Mouse (Mus musculus): ENCODE data around the gene Gpr62. TPM values are rescaled to one million over a fixed set of nuclear protein-coding genes. Genes with fewer than 3 reads are reported as not detected.
"Not testable (repeated sequence)": the region's sequence is repeated elsewhere in the genome, so short reads cannot be mapped to it uniquely, and the experiment has no call there.

The Gpr62 gene
- 0.11 and 0.15 TPM in 2 replicates for polyA plus RNA-seq (2016; fragmentation: Nextera tagmentation; extraction: Ambion mirVana)

- 29% methylated on average over 26 of the region's 26 CpGs for WGBS
- no peak for DNase-seq (ENCODE audit: low spot score)
- H3K9me3 ChIP-seq (replicated peaks): no peaks in the 10 kb centered on the region
- H3K27me3 ChIP-seq (ENCODE audit: low read depth, poor library complexity, severe bottlenecking): peaks cover 42% of the 10 kb centered on the region
- H3K4me3 ChIP-seq: peak within 1 kb of the TSS; percentile 54
- H3K36me3 ChIP-seq: peaks cover 55% of the 10 kb centered on the region
- H3K4me1 ChIP-seq: peaks cover 49% of the 10 kb centered on the region
- peak within 1 kb of the TSS; percentile 85 for H3K27ac ChIP-seq (replicated peaks)
These were observed at the start of gene Gpr62 for GRCm38 (mm10) chr9:106465571-106466200. Gpr62 (minus strand) TSS chr9:106465938.

GRCm38 (mm10) chr9:106514273-106514672 is 48.5 kb upstream of the Gpr62 start, which contains the start of gene Iqcf5:
Iqcf5 (plus strand) TSS chr9:106514573.
- no peaks in the 10 kb centered on the region for H3K9me3 ChIP-seq (replicated peaks)
- no peaks in the 10 kb centered on the region for H3K4me1 ChIP-seq
- no peak within 1 kb of the TSS for H3K4me3 ChIP-seq
- WGBS: 82% methylated on average over 4 of the region's 4 CpGs
- no peak within 1 kb of the TSS for H3K27ac ChIP-seq (replicated peaks)
- no peak for DNase-seq (ENCODE audit: low spot score)
- H3K36me3 ChIP-seq: no peaks in the 10 kb centered on the region
- no peaks in the 10 kb centered on the region for H3K27me3 ChIP-seq (ENCODE audit: low read depth, poor library complexity, severe bottlenecking)

GRCm38 (mm10) chr9:106513566-106513965 is 47.8 kb upstream of the Gpr62 start:
- WGBS: 79% methylated on average over 6 of the region's 6 CpGs
- Histone ChIP-seq H3K27me3 (ENCODE audit: low read depth, poor library complexity, severe bottlenecking) (no peaks in the 10 kb centered on the region), H3K36me3 (no peaks in the 10 kb centered on the region), H3K9me3 (replicated peaks) (no peaks in the 10 kb centered on the region), H3K27ac (replicated peaks) (no peak overlapping the region), H3K4me1 (no peaks in the 10 kb centered on the region), H3K4me3 (no peak overlapping the region)
- DNase-seq (ENCODE audit: low spot score): no peak

GRCm38 (mm10) chr9:106512729-106513450 is 47.2 kb upstream of the Gpr62 start:
- Histone ChIP-seq H3K4me1 (no peaks in the 10 kb centered on the region), H3K36me3 (no peaks in the 10 kb centered on the region), H3K4me3 (no peak overlapping the region), H3K27ac (replicated peaks) (no peak overlapping the region), H3K27me3 (ENCODE audit: low read depth, poor library complexity, severe bottlenecking) (no peaks in the 10 kb centered on the region), H3K9me3 (replicated peaks) (no peaks in the 10 kb centered on the region)
- DNase-seq (ENCODE audit: low spot score): no peak
- WGBS: 77% methylated on average over 13 of the region's 13 CpGs

- Histone ChIP-seq H3K27me3 (ENCODE audit: low read depth, poor library complexity, severe bottlenecking) (no peaks in the 10 kb centered on the region), H3K36me3 (no peaks in the 10 kb centered on the region), H3K4me3 (no peak overlapping the region), H3K9me3 (replicated peaks) (no peaks in the 10 kb centered on the region), H3K4me1 (no peaks in the 10 kb centered on the region), H3K27ac (replicated peaks) (no peak overlapping the region)
- 95% methylated on average over 10 of the region's 10 CpGs for WGBS
- no peak for DNase-seq (ENCODE audit: low spot score)
These were observed 43.6 kb upstream of the Gpr62 start for GRCm38 (mm10) chr9:106509356-106509755.

GRCm38 (mm10) chr9:106504246-106504645 is 38.5 kb upstream of the Gpr62 start:
- no peak for DNase-seq (ENCODE audit: low spot score)
- no peaks in the 10 kb centered on the region for H3K27me3 ChIP-seq (ENCODE audit: low read depth, poor library complexity, severe bottlenecking)
- H3K9me3 ChIP-seq (replicated peaks): no peaks in the 10 kb centered on the region
- no peaks in the 10 kb centered on the region for H3K4me1 ChIP-seq
- H3K4me3 ChIP-seq: no peak overlapping the region
- no peak overlapping the region for H3K27ac ChIP-seq (replicated peaks)
- H3K36me3 ChIP-seq: no peaks in the 10 kb centered on the region
- WGBS: 71% methylated on average over 6 of the region's 6 CpGs

- no peaks in the 10 kb centered on the region for H3K36me3 ChIP-seq
- WGBS: 90% methylated on average over 22 of the region's 22 CpGs
These were observed 36.1 kb upstream of the Gpr62 start for GRCm38 (mm10) chr9:106501846-106502245.

GRCm38 (mm10) chr9:106499667-106500066 is 33.9 kb upstream of the Gpr62 start, which contains the start of gene Iqcf1:
Iqcf1 (plus strand) TSS chr9:106499967.
- no peak for DNase-seq (ENCODE audit: low spot score)
- WGBS: 93% methylated on average over 6 of the region's 6 CpGs
- H3K9me3 ChIP-seq (replicated peaks): no peaks in the 10 kb centered on the region

More at GRCm38 (mm10) chr9:106501846-106502245, 36.1 kb upstream of the Gpr62 start:
- no peak overlapping the region for H3K27ac ChIP-seq (replicated peaks)
- no peaks in the 10 kb centered on the region for H3K4me1 ChIP-seq
- H3K4me3 ChIP-seq: no peak overlapping the region
- no peaks in the 10 kb centered on the region for H3K9me3 ChIP-seq (replicated peaks)
- no peak for DNase-seq (ENCODE audit: low spot score)
- H3K27me3 ChIP-seq (ENCODE audit: low read depth, poor library complexity, severe bottlenecking): no peaks in the 10 kb centered on the region

GRCm38 (mm10) chr9:106487602-106488001 is 21.9 kb upstream of the Gpr62 start:
- H3K36me3 ChIP-seq: peaks cover 39% of the 10 kb centered on the region
- H3K27ac ChIP-seq (replicated peaks); H3K9me3 ChIP-seq (replicated peaks); H3K4me1 ChIP-seq; H3K4me3 ChIP-seq; DNase-seq (ENCODE audit: low spot score); H3K27me3 ChIP-seq (ENCODE audit: low read depth, poor library complexity, severe bottlenecking): not testable (repeated sequence)
- WGBS: 90% methylated on average over 6 of the region's 6 CpGs

More at GRCm38 (mm10) chr9:106499667-106500066, 33.9 kb upstream of the Gpr62 start, which contains the start of gene Iqcf1:
- Histone ChIP-seq H3K36me3 (no peaks in the 10 kb centered on the region), H3K27me3 (ENCODE audit: low read depth, poor library complexity, severe bottlenecking) (no peaks in the 10 kb centered on the region), H3K4me1 (no peaks in the 10 kb centered on the region), H3K27ac (replicated peaks) (no peak within 1 kb of the TSS), H3K4me3 (no peak within 1 kb of the TSS)

- Histone ChIP-seq H3K27ac (replicated peaks) (no peak overlapping the region), H3K4me3 (no peak overlapping the region), H3K27me3 (ENCODE audit: low read depth, poor library complexity, severe bottlenecking) (no peaks in the 10 kb centered on the region), H3K4me1 (no peaks in the 10 kb centered on the region), H3K9me3 (replicated peaks) (no peaks in the 10 kb centered on the region), H3K36me3 (peaks cover 63% of the 10 kb centered on the region)
- DNase-seq (ENCODE audit: low spot score): no peak
- 81% methylated on average over 10 of the region's 10 CpGs for WGBS
These were observed 19.3 kb upstream of the Gpr62 start for GRCm38 (mm10) chr9:106485076-106485475.

- no peak overlapping the region for H3K4me3 ChIP-seq
These were observed 17.9 kb upstream of the Gpr62 start for GRCm38 (mm10) chr9:106483606-106484005.

GRCm38 (mm10) chr9:106483136-106483535 is 17.4 kb upstream of the Gpr62 start:
- H3K9me3 ChIP-seq (replicated peaks): no peaks in the 10 kb centered on the region
- no peaks in the 10 kb centered on the region for H3K27me3 ChIP-seq (ENCODE audit: low read depth, poor library complexity, severe bottlenecking)
- H3K4me1 ChIP-seq: peaks cover 4% of the 10 kb centered on the region
- H3K36me3 ChIP-seq: peaks cover 75% of the 10 kb centered on the region
- no peak overlapping the region for H3K27ac ChIP-seq (replicated peaks)
- no peak overlapping the region for H3K4me3 ChIP-seq
- DNase-seq (ENCODE audit: low spot score): no peak
- 95% methylated on average over 10 of the region's 10 CpGs for WGBS

More at GRCm38 (mm10) chr9:106483606-106484005, 17.9 kb upstream of the Gpr62 start:
- H3K4me1 ChIP-seq: no peaks in the 10 kb centered on the region
- no peak overlapping the region for H3K27ac ChIP-seq (replicated peaks)
- H3K27me3 ChIP-seq (ENCODE audit: low read depth, poor library complexity, severe bottlenecking): no peaks in the 10 kb centered on the region
- WGBS: 94% methylated on average over 17 of the region's 17 CpGs
- H3K9me3 ChIP-seq (replicated peaks): no peaks in the 10 kb centered on the region
- DNase-seq (ENCODE audit: low spot score): no peak
- H3K36me3 ChIP-seq: peaks cover 75% of the 10 kb centered on the region

GRCm38 (mm10) chr9:106482578-106483115 is 16.9 kb upstream of the Gpr62 start:
- WGBS: 88% methylated on average over 17 of the region's 17 CpGs
- Histone ChIP-seq H3K4me1 (peaks cover 9% of the 10 kb centered on the region), H3K27ac (replicated peaks) (no peak overlapping the region), H3K4me3 (no peak overlapping the region), H3K27me3 (ENCODE audit: low read depth, poor library complexity, severe bottlenecking) (no peaks in the 10 kb centered on the region), H3K9me3 (replicated peaks) (no peaks in the 10 kb centered on the region), H3K36me3 (peaks cover 75% of the 10 kb centered on the region)
- no peak for DNase-seq (ENCODE audit: low spot score)

All from midbrain, embryonic 10.5 days (tissue).